Mouse (Mus musculus): ENCODE results near the gene Tnpo2.
A peak's percentile ranks its signal among the peaks of the same experiment; 100 is the strongest.

Tnpo2 gene

DNA sequence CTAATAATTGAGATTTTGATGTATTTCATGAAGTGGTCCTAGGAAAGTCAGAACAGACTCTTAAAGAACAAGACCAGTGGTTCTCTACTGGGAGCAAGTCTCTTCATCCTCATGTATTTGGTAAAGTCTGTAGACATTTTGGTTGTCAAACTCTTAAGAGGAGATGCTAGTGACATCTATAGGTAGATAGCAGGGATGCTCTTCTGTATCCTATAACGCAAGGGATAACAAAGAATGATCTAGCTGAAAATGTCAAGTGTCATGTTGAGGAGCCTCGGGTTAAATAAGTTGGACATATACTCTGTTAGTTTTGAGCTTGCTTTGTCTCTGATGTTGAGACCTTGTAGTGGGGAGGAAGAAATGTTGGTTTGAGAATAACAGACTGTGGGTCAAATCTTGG is 8.8 kb upstream of the Tnpo2 start:
- no peak for DNase-seq

DNA sequence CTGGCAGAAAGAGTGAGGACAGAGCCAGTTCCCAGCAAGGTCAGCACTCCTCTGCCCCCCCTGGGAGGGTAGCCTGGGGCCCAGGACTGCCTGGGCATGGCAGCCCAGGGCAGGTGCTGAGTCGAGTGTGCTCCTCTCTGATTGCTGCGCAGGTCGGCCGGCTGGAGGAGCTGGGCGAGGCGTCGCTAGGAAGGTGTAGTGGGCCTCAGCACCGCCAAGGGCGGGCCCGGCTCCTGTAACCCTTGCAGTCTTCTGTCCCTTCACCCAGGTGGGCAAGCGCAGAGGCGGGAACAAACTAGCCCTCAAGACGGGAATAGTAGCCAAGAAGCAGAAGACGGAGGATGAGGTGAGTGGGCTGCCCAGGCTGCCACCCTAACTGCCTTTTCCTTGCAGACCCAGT is 7.4 kb upstream of the Tnpo2 start:
- DNase-seq, result no peak

DNA sequence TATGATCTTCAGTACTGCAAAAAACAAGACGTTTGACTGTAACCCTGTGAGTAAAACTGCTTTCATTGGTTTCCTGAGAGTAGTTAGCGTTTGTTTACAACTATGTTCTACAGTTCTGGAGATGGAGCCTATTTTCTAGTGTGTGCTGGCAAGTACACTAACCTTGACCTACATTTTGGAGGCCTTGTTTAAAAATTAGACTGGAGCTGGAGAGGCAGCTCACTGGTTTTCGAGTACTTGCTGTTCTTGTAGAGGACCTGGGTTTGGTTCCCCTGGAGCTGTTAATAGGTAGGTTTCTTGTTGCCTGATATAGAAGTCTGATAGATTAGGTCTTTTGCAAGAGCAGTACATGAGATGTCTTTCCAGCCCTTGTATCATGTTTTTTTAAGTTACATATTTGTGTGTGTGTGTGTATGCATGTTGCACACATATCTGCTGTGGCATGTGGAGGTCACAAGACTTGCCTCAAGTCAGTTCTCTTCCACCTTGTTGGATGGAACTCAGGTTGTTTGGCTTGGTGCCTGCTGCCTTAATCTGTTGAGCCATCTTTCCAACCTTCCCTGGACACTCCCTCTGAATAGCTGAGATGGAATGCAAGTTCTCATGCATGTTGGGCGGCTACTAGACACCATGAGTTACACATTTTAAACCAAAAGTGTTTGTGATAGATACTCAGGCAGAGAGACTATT is 3.9 kb upstream of the Tnpo2 start:
- no peak for DNase-seq

DNA sequence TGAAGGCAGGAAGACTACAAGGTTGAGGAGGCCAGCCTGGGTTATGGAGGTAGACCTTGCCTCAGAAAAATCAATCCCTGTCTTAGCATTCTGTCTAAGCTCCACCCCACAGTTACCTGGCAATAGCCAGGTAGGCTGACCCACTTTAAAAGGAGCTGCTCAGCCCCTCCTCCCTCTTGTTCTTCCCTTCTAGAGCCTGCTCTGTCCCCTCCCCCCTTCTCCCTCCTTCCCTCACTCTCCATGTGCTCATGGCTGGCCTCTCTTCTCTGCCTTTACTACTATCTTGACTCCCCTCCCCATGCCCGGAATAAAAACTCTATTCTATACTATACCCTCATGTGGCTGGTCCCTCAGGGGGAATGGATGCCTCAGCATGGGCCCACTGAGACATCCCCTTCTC is 2.8 kb upstream of the Tnpo2 start:
- no peak for DNase-seq

DNA sequence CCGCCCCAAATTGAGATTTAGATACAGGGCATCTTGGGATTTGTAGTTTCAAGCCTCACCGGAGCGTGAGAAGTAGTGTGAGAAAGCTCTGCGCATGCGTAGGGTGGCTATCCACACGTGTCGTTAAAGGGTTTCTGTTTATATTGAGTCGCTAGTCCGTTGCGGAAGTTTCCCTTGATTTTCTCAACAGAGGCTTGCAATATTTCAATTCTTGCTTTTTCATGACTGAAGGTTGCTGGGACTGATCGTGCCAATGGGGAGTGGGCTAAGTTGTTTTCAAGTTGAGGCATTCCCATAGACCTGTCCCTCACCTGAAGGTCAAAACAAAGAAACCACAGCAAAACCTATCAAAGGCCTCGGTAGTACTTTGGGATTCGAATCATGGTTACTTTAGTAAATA is 2.0 kb upstream of the Tnpo2 start:
- DNase-seq, result peak; percentile 87

DNA sequence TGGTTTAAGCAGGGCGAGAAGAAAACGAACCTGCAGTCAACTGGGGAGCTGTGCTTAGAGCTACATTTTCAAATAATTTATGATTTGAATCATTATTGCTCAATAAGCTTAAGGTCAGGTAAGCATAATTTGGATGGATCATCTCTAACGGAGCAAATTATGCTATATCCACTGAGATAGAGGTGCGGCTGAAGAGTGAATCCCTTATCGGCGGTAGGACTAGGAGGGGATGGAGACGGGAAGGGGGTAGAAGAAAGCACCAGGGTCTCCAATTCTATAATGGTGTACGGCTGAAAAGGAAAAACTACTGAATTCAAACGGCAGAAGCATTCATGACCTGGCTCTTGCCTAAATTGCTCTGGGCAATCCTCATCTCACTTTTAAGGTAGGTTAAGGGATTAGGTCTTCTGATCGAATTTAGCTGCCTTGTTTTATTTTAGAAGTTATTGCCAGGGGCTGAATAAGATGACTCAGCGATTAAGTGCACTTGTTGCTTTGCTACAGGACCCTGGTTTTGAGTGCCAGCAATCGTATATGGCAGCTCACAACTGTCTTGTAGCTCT is 1.5 kb upstream of the Tnpo2 start:
- DNase-seq, result no peak

DNA sequence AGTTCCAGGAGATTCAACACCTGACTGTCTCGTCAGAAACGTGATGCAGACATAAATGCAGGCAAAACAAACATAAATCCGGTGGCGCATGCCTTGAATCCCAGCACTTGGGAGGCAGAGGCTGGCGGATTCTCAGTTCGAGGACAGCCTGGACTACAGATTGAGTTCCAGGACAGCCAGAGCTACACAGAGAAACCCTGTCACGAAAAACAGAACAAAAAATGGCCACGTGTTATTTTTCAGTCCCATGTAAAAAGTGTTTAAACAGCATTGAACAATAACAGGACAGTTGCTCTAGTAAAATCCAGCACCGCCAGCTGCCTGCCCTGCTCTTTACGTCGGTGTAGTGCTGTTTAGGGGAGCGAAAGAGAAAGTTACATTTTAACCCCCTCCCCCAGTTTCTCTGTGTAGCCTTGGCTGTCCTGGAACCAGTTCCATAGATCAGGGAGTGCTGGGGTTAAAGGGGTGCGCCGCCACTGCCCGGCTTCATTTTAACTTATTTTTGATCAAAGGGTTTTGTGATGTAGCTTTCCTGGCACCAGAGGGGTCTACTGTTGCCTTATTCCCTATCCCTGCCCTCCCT is 896 bp upstream of the Tnpo2 start:
- peak; percentile 40 for DNase-seq

DNA sequence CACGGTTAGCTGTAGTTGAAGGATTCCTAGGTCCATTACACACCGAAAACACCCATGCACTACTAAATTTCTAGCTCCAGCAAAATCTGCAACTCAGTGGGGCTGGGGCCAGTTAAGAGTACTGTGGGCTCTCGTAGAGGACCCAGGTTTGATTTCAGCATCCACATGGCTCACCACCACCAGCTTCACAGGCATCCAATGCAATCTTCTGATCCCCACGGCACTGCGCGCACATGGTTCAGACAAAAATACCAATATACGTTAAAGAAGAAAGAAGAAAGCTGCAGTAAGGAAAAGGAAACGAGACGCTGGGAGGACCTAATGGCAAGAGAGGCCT is 366 bp upstream of the Tnpo2 start:
- no peak for DNase-seq

DNA sequence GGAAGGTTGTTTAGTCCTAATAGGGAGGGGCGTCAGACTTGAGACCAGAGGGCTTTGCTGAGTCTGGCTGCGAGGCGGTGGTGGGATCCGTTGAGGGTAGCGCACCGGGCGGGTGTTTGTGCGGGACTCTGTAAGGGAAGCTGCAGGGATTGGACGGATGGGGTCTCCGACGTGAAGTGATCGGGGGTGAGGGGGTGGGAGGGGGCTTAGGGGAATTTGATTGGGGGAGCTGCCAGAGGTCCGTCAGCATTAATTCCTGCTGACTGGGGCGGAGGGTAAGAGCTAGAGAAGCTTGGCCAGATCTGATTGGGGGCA is 608 bp downstream of the Tnpo2 start:
- no peak for DNase-seq

DNA sequence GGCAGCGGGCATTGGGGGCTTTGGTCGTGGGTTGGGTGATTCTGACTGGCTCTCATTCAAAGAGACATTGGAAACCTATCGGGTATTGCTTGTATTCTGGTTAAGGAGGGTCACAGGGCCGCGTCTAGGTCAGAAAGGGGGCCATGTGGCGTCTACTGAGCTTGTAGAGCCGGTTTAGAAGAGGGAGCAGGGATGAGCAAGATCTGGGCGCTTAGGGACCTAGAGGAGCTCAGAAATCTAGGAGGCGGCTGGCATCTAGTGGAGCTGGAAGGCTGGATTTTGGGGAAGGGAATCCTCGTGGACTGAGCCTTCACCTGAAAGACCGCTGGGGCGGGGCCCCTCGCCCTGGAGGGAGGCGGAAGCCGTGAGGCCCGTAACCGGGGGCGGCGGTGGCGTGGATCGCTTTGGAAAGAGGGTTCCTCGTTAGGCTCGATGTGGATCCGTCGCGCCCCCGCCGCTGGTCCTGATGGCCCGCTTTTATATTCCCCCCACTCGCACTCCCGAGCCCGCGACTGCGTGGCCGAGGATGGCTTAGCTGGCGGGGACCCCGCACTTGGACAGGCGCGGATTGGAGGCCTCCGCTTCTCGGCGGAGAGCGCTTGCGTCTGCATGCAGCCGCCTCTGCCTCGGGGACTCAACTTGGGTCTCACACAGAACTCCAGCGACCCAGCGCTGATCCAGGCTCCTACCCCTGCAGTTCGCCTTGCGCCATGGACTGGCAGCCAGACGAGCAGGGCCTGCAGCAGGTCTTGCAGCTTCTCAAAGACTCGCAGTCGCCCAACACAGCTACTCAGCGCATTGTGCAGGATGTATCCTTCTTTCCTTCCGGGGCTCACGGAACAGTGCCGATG is 1.2 kb downstream of the Tnpo2 start:
- peak; percentile 85 for DNase-seq

DNA sequence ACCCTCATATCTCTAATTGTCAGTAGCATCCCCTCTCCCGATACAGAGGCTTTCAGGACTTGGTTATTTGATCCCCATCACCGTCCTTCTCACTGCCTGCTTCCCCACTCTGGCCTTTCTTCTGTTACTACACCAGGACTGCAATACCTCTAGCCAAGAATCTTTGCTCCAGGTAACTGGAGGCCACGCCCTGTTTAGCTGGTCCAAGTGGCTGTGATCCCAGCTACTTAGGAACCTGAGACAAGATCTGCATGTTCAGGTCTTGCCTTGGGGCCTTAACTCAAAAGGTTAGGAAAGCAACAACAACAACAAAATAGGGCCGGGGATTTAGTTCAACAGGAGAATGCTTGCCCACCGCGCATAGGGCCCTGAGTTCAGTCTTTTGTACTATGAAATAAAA is 6.9 kb downstream of the Tnpo2 start:
- no peak for DNase-seq

DNA sequence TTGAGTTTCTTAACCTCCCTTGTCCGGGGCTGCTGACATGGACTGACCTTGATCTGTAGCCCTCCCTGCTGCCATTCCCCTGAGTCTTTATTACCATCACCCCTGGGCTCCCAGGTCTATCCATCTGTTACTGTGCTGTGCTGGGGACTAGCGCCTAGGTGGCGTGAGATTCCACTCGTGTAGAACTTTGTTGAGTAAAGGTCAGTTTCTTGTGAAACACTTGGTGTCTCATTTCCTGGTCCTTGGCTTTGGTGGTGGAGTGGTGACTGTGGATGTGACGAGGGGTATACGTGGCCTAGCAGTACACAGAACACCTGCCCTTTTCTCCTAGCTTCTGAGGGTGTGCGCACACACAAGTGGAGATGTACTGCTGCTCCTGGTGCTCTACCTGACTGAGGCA is 20.7 kb downstream of the Tnpo2 start:
- no peak for DNase-seq

DNA sequence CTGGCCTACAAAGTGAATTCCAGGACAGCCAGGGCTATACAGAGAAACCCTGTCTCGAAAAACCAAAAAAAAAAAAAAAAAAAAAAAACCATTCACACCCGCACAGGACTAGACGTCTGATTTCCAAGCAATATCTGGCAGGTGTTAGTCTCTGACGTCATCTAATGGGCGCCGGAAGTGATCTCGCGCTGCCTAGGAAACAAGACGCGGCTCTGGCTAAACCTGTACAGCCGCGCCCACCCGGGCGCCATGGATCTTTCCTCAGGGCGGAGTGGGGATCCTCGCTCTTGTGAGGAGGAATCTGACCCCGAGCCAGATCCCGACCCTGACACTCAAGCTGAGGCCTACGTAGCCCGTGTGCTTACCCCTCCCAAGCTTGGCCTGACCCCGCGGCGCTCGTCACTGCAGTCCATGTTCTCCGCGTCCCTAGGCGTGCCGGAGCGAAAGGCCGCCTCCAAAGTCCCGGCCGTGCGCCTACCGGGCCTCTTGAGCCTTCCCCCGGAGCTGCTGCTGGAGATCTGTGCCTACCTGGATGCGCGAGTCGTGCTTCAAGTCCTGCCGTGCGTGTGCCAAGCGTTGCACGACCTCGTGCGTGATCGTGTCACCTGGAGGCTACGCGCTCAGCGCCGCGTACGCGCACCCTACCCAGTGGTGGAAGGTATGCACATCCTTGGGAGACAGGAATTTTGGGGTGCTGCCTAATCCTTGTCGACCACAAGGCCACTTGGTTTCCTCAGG is 23.3 kb downstream of the Tnpo2 start, which contains the start of gene Fbxw9:
TSS of gene Fbxw9 (plus strand) at position 177 of the 738 bp plus-strand sequence.
- peak; percentile 89 for DNase-seq

DNA sequence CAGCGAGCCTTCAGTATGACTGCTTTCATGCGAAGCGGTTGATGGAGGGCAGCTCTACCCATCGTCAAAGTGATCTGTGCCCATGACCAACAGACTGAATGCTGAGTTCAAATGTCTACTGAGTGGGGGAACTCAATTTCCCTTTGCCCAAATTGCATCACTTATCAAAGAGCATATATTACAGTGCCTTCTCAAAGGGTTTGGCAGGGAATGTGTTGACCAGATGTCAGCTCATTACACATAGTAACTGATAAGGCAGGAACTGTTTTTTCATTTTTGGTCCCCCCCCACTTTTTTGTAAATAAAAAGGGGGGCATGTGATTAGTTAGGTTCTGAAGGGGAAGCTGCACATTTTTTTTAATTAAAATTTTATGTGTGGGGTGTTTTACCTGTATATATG is 25.9 kb downstream of the Tnpo2 start:
- no peak for DNase-seq

DNA sequence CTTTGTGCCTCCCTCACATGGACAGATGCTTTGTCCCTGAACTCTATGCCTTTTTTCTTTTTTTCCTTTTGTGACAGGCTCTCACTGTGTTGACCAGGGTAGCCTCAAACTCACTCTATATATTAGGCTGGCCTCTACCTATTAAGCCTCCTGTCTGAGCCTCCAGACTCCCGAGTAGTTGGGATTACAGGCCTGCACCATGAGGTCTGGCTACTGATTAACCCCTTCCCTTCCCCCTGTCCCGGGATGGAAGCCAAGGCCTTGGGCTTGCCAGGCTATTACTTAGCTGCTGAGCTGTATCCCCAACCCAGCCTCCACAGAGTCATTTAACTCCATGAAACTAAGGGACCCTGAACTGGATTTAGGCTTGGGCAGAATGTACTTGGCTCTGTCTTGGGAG is 28.5 kb downstream of the Tnpo2 start:
- DNase-seq, result no peak

DNA sequence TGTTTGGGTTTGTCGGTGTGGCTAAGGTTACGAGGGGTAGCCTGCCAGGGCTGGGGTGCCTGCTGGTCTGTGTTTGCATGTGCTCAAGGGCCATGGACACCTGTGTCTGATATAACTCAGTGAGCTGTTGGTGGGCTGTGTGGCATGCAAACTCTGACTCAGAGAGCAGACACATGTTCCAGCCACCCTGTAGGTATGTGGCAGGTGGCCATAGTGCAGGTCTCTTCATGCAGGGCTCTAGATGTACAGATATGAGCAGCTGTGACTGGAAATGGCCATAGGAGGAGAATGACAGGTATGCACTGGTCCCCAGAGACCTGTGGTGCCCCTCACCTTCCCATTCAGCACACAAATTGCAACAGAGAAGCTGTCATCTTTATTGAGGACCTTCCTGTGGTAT is 30.4 kb downstream of the Tnpo2 start:
- no peak for DNase-seq

DNA sequence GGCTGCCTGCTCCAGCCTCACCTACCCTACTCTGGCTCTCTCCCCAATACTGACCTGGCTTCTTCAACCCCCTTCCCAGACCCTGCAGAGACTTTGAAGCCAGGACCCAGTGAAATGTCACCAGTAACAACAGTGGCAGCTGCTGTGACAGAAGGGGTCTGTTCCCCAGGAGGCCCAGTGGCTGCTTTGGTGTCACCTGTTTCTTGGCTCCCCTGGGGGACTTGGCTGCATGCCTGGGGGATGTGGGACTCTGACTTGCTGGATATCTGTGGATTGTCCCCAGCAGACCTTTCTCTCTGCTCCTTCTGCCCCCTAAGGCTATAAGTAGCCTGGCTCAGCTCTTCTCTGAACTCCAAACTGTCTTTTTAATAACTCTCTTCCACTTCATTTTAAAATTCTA is 31.3 kb downstream of the Tnpo2 start, which contains the start of gene Gm5741:
TSS of gene Gm5741 (minus strand) at position 1 of the 400 bp plus-strand sequence.
- DNase-seq, result peak; percentile 2

DNA sequence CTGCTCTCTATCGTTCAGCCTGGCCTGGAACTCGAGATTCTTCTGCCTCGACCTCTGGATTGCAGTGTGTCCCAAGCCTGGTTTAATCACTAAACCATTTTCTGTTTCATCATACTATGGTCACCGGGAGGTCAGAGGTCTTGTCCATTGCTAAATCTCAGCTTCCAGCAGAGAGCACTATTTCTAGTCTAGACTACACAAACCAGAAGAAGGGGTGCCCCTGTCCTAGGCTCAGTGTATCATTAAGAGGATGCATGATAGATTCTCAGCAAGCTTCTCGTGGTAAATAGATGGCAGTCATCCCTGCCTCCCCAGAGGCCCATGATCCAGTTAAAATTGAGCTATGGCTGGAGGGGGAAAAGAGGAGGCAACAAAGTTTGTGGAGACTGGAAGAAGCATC is 34.3 kb downstream of the Tnpo2 start:
- peak; percentile 14 for DNase-seq

DNA sequence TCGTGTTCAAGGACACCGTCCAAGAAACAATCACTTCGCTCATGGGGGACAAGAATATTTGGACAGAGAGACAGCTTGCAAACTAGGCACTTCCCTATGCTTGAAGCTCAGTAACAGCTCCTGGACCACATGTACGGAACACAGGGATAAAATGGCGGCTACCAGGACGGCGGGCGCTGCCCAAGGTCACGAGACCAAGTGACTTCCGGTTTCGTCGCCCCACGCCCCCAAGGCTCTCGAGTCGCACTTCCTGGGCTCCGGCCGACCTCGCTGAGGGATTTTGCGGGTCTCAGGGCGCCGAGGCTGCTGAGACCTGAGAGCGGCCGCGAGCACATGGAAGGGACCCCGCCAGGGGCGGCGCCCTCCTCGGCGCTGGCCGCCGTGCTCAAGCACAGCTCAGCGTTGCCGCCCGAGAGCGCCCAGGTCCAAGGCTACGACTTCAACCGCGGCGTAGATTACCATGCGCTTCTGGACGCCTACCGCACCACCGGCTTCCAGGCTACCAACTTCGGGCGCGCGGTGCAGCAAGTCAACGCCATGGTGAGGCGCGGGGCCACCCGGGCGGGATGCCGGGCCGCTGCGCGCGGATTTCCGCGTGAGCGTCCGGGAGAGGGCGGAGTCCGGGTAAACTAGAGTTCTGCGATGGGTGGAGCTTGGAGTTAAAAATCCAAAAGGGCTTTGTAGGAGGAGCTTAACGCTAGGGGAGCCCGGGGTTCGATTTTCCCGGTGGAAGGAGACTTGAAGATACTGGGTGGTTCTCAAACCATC is 35.0 kb downstream of the Tnpo2 start, which contains the start of gene Dhps:
TSS of gene Dhps (plus strand) at position 244 of the 768 bp plus-strand sequence.
- peak; percentile 91 for DNase-seq

DNA sequence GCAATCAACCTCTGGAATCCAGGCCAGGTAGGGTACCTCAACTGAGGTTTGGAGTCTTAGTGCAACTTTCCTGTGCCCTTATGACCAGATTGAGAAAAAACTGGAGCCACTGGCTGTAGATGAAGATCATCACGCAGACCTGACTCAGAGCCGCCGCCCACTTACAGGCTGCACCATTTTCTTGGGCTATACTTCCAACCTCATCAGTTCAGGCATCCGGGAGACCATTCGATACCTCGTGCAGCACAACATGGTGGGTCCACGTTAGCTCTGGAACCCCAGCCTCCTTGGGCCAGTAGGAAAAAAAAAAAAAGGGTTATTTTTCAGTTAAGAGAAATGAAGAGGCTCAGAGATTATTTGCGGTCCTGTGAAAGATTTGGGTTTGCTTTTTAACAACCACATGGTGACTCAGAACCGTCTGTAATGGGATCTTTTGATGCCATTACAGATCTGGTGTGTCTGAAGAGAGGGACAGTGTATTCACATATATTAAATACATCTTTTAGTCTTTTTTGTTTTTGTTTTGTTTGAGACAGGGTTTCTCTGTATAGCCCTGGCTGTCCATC is 35.7 kb downstream of the Tnpo2 start:
- DNase-seq, result no peak

DNA sequence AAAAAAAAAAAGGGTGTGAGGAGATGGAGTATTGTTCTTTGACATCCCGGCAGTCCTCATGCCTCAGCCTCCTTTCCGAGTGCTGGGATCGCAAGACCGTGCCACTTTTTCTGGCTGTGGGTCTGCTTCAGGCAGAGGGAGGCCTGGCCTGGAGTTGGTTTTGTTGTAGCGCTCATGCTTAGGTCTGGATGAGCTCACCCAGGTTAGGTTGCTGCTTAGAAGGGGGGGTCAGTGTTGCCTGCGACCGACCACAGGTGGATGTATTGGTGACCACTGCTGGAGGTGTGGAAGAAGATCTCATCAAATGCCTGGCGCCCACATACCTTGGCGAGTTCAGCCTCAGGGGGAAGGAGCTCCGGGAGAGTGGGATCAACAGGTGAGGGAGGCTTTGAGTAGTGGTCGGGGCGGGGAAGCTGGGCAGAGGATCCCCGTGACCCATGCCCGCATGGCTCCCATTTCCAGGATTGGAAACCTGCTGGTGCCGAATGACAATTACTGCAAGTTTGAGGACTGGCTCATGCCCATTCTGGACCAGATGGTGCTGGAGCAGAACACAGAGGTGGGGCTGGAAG is 36.4 kb downstream of the Tnpo2 start:
- DNase-seq, result no peak

DNA sequence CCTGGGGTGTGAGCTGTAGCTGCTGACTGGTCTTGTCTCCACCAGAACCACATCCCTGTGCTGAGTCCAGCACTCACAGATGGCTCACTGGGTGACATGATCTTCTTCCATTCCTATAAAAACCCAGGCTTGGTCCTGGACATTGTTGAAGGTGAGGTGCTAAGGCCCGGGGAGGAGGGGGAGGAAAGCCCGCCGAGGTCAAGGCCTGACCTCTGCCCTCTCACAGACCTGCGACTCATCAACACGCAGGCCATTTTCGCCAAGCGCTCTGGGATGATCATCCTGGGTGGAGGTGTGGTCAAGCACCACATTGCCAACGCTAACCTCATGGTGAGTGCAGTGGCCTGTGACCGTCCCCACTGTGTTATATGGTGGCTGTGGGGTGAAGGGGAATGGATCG is 37.5 kb downstream of the Tnpo2 start:
- DNase-seq, result no peak

Measured in thymus, postnatal 14 days (tissue).